Mouse (Mus musculus) gonadal fat pad, adult 2 months (tissue): ENCODE results near the gene Uevld. TPM values are rescaled to one million over a fixed set of nuclear protein-coding genes. Genes with fewer than 3 reads are reported as not detected.
"Not testable (repeated sequence)": the region's sequence is repeated elsewhere in the genome, so short reads cannot be mapped to it uniquely, and the experiment has no call there.

Experiments
- DNase-seq: peaks from one replicate; pipeline ENCODE4 v3.0.0-alpha.2; 2012; ENCODE audit warnings: low read depth
- polyA plus RNA-seq: library from polyadenylated mRNA; depleted of rRNA; stranded (reverse); fragments of >200 nt; gene quantifications from 2 replicates; pipeline ENCODE4 v1.2.3, GENCODE M21; 2012; rRNA removed

Uevld gene
- polyA plus RNA-seq = 6.5 and 7.6 TPM in 2 replicates

DNA sequence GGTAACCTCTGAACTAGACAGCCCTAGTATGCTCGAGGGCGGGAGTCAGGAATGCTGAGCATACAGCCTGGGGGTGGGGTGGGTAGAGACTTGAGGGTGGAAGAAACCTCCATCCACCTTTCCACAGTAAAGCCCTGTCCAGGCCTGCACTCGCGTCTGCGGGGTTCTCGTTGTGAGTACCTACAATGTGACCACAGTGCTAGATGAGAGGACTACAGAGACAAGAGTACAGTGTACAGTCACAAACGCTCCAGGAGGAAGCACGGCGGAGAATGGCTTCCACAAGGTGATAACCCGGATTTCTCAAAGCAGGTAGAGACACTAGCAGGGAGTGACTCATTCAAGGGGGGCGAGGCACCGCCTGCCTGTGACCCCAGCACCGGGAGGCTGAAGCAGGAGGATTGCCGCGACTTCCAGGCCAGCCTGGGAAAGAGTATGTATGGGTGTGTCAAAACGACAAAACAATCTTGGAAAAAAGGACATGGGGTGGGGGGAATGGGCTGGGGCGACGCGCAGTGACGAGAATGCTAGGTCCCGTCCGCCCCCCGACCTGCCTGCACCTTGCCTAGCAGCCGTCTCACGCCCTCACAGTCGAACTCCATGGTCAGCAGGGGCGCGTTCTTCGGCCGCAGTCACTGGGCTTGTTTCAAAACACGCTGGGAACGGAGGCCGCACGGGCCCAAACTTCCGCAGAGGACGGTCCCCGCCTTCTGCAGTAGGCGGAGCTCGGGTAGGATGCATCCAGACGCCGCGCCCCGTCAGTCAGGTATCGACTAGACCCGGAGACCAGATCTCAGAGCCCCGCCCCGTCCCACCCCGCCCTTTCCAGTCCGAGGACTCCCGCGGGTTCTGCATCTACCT, at the start of gene Uevld:
Gene Uevld, minus strand, starts transcription at position 697 of the 861 bp plus-strand sequence.
- peak; percentile 41 for DNase-seq

DNA sequence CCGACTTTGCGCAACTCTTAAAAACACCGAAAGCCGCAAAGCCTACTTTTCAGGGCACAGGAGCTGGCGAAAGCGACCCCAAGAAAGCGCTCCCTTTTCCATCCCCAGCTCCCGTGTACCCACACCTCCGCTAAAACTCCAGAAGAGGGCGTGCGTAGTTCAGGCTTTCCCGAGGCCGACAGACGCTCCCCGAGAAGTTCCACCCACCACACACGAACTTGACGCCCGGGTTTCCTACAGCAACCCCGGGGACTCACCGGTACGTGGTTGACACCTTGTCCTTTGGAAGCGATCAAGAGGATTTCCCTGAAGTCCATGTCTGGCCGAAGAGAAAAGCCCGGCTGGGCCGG, 49.5 kb upstream of the Uevld start:
- no peak for DNase-seq

DNA sequence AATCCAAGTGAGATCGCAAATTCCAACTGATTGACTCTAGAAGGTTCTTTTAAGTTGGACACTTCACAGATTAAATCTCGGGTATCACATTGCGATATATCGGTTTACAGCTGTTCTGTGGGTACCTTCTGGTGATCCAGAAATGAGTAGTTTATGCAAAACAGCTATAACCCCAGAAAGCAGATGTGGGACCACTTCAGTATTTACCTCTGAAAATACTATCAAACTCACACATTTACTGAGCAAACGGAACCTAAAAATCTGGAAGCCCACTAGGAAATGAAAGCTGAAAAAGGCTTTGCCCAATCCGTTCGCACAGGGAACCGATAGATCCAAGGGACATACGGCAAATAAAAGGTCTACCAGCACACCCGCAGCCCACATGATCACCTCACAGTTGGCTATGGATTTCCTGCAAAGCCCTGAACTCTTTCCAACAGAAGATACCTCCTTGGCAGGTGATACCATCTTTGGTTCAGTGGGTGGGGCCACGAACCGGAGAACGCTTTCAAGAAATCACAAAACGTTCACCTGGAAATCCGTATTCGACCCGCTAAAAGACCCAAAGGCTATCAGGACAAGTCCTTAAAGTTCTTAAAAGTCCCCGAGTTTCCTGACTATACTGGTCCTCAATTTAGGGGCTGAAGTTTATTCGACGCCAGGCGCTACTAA, 48.9 kb upstream of the Uevld start:
- no peak for DNase-seq

DNA sequence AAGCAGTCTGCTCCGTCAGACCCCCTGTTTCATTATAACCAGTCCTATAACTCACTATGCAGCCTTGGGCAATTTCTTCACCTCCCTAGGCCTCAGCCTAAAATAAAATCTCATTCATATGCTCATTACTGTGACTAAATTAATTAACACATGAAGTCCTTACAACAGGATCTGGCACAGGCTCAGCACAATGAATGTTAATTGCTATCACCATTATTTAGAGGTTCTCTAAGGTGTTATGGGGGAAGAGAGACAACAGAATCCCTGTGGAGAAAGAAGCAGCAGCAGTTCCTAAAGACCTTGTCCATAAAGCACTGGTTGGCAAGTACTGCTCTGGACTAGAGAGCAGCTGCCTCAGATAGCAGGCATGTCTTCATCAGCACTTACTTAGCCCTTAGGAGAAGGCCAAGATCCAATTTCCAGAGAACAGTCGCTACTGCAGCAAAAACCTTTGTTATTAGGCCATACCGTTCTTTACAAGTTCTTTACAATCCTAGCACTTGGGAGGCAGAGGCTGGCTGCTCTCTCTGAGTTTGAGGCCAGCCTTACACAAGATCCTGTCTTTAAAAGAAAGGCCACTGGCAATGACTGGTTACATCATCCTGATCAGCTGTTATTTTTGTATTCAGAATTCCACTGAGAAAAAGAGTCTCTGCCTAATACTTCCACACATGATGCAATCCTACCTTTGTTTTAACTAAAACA, 45.2 kb upstream of the Uevld start:
- no peak for DNase-seq

DNA sequence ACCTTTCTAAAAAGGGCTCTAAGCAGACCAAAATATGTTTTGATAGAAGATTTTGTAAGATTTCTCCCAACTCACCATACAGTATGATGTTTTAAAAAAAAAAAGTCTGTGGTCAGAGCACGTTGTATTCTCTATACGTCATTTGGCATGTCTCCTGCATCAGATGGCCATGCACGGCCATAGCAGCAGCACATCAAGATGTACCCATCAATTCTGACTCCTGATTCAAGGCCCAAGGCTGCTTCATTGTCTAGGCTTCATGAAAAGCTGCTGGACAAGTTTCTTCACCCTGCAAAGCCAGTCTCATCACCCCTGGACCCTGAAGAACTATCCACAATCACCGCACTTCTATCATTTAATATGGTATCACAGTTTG, 43.6 kb upstream of the Uevld start:
- DNase-seq = no peak

DNA sequence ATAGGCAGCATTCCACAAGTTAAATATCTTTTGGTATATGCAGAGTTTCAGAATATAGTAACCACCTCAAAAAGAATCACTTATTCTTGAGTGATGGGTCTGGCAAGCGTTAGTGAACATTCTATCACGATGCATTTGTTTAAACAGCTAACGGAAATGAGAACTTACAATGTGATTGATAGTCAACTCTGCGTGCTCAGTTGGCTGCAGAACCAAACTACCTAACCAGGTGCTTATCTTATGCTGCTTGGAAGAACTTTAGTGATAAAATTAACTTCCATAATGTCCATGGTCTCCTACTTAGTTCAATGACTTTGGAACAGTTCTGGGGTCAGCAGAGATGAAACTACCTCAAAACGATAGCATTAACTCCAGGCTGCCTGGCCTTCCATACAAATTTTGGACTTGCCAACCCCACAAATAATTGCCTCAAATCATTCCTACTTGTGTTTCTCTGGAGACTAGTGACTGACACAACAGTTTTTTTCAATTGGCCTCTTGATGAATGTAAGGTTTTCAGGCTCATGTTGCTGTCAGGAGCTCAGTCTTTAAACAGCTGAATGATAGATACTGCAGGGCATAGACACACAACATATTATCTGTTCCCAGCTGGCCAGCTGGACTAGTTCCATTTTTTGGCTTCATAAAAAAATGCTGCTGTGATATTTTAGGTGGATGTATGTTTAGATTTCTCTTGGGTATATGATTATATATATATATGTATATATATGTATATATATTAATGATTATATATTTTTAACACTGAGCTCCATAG, 43.0 kb upstream of the Uevld start:
- no peak for DNase-seq

DNA sequence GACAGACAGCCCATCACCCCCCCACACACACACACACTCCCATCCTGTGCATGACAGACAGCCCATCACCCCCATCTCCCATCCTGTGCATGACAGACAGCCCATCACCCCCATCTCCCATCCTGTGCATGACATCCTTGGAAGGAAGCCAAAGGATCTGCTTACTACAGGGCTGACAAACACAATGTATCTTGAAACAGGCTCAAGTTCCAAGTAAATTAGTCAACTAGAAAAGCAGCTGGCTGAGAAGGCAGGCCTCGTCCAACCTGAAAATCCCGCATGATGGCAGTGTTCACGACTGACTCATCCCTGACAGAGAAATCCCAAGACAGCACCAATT, 42.3 kb upstream of the Uevld start:
- no peak for DNase-seq

DNA sequence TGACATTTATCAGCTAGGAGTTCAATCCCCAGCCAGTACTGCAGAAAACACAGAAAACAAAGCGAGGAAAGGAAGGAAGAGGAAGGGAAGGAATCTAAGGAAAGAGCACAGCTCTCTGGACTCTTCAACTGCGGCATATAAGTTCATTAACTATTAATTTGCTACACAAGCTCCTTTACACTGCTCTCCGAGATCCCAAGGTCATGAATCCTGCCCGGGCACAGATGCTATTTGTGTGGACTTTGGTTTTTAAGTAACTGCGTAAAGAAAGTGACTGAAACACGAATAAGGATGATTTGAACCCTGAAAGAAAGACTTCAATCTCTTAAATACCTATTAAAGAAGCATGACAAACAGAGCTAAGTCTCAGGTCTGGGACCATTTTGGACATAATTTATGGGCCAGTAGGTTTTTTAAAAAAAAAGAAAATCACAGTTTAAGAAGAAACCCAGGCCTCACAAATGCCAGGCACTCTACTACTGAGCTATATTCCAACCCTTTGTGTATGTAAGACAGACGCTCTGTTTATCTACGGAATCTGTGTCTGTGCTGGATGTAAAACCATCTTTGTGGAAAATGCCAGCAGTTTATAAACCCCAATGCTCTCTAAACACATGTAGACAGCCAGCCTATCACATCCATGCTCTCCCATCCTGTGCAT, 41.8 kb upstream of the Uevld start:
- DNase-seq = no peak

DNA sequence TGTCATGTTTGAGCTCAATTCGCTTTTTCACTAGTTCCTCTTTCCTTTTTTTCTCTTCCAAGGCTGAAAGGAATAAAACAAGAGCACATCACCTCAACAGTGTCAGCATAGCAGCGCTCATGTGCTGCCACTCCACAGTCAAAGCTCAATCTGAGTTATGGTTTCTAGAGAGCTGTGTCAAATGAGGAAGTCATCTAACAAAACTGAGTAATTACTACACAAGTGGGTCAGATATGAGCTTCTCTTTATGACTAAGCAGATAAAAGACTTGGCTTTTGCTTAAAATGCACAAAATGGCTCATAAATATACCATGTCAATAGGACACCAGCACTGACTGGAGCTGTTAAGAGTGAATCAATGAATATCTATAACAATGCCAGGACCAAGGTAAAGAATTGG, 40.6 kb upstream of the Uevld start:
- no peak for DNase-seq

DNA sequence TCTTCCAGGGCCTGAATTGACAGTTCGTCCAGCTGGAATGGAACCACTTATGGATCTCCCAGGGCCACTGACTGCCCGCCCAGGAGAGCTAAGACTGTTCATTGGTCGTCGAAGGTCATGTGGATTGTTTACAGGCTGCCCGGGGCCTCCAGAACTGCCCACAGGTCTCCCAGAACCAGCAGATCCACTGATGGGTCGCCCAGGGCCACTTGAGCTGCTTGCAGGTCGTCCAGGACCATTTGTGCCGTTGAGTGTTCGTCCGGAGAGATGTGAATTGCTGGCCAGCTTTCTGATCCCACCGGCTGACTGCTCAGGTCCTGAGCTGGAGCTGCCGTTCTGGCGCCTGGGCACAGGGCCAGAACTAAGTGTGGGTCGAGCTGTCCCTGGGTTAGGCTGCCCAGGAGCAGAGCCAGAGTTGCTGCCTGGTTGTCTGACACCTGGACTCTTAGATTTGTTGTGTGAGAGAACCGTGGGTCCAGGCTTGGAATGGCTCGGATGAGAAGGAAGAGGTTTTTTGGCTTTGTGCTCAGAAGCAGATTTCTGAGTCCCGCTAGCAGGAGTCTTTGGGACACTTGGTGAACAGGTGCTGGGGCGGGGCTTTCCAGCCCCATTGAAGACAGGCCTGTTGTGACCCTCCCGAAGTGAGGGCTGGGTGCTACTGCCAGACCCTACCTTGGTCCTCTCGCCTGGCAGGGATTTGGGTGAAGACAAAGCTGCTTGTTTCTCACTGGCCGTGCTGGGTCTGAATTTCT, 39.5 kb upstream of the Uevld start:
- no peak for DNase-seq

DNA sequence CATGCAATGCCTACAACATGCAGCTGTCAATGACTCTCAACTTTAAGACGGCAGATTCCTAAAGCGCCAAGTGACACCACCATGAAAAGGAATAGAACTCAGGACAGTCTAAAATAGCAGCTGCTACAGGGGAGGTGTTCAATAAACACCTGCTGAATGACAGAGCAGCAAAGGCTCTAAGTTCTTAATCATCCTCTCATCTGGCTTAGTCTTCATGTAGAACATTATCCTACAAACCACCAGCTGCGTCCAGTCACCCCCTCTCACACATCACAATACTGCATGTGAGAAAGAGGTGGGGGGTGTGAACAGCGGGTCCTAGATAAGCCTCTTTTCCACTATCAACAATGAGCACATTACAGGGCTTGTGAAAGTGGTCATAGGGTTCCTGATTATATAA, 38.7 kb upstream of the Uevld start:
- DNase-seq = no peak

DNA sequence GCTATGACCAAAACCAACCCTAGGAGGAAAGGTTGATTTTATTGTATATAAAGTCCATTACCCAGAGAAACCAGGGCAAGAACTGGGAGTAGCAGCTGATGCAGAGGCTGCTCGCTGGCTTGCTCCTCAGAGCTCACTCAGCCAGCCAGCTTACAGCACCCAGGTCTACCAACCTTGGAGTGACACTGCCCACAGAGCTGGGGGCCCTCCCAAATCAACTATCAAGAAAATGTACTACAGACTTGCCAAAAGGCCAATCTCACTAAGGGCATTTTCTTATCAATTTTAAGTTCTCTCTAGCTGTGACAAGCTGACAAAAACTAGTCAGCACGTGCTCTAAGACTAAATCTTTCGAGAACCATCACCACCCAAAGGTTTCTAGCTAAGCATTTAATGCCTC, 37.2 kb upstream of the Uevld start:
- DNase-seq = no peak

DNA sequence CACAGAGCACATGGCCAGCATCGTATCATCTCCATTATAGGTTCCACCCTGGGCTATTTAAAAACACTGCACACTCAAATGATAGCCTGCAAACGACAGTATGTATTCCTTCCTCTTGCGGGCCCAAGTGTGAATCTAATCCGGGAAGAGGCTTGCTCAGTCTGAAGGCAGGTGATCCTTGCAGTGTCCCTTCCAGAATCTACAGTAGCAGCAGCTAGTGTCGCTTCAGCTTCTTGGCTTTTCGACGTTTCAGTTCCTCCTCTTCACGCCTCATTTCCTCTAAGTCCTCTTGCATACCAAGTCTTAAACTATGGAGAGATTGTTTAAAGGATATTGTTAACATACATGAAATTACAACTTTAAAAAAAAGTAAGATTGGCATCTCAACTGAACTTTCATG, 34.8 kb upstream of the Uevld start:
- DNase-seq = no peak

DNA sequence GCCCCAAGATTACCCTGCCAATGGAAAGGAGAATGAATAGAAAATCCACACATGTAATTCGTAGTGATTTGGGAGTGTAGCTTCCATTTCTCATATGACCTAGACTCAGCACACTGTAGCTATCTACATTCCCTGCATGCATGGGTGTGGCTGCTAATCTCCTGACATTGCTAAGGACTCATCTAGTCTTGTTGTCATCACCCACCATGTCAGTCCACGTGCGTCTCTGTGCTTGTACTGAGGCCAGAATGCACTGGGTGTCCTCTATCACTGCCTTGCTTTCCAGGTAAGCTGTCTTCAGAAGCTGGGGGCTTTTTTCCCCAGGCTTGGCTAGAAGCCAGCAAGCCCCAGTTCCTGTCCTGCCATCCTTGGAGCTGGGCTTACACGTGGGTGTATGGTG, 31.1 kb upstream of the Uevld start:
- DNase-seq = not testable (repeated sequence)

DNA sequence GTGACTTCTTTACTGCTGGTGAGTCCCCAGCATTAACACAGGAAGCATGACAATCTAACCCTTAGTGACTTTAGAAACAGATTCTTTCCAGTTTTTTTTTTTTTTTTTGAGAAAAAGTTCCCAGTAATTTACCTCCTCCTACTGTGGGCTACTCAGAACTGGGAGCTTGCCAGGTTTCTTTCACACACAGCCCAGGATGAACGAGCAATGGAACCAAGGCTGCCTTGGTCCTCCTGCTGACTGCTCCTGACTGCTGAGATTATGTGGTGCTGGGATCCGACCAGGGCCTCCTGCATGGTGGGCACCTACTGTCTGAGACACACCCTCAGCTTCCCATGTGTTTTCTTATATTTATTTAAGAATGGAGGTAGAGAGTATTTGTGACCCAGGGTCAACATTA, 28.7 kb upstream of the Uevld start:
- DNase-seq = no peak

DNA sequence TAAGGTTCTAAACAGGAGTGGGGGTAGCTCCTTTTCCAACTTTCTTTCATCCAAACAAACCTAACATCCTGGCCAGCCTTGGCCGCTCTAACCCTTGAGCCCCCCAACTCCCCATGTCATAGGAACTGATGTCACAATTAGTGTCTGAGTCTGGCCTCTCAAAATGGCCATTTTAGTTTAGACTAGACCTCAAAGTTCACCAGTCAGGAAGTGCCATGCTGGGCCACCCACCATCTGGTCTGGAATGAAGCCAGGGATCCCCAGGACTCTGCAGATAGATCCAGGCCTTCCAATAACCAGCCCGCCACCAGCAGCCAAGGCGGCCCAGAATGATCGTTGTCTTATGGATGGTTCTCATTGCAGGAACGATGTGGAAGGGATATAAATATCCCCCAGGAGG, 28.3 kb upstream of the Uevld start:
- no peak for DNase-seq

DNA sequence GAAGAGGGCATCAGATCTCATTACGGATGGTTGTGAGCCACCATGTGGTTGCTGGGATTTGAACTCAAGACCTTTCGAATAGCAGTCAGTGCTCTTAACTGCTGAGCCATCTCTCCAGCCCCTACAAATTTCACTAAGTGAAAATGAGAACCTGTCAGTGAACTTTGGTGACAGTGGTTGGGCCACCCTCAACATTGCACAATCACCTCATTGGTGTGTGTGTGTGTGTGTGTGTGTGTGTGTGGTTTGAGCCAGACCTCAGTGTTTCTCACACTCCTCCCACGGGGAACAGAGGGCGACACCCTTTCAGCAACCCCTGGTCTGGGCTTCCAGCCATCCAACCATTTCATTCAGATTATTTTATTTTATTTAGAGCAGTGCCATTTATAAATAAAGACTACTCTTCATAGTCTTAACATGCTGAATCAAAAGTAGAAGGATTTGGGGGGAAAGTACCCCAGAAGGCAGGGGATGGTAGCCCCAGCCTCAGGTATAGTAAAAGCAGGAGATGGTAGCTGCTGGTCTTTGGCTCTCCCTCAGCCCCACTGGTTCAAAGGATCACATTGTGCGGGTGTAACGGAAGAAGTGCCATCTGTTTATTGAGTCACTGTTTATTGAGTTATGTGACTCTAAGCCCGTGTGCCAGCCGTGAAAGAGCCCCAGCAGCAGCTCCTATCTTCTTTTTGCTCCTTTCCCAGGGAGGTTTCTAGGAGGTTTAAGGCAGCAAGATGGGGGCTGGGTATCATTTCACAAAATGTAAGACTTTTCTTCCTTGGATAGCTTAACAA, 27.6 kb upstream of the Uevld start:
- DNase-seq = no peak

DNA sequence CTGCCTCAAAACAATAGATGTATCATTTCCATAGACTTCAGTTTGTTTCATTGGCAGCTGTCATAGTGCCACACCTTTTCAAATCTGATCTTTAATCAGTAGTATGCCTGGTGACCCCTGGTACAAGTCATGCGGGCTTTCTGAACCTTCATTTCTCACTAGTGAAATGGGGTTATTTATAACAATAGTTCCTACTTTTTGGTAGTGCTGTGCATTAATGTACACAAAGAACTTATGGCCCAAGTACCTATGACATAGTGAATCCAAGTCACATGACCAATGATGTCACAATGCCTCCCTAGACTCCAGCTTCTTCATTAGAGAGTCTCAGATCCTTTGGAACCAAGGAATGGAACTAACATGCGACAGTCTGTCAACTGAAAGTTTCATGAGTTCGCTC, 25.0 kb upstream of the Uevld start, which contains the start of gene Gm9999:
Gene Gm9999, plus strand, starts transcription at position 301 of the 400 bp plus-strand sequence.
- DNase-seq = no peak

DNA sequence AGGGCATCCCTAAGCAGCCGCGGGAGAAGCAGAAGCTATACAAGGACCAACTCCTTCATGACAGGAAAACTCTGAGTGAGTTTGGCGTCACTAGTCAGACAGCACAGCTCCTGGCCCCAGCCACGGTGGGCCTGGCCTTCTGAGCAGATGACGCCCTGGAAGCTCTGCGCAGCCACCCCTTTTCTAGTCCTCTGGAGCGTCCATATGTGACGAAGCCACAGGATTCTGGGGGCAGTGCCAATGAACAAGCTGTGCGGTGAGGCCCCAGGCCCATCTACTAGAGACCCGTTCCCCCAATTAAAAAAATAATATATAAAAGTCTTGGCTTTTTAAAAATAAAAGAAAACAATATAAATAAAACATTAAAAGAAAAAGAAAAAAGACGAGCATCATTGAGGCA, 17.1 kb upstream of the Uevld start:
- no peak for DNase-seq

DNA sequence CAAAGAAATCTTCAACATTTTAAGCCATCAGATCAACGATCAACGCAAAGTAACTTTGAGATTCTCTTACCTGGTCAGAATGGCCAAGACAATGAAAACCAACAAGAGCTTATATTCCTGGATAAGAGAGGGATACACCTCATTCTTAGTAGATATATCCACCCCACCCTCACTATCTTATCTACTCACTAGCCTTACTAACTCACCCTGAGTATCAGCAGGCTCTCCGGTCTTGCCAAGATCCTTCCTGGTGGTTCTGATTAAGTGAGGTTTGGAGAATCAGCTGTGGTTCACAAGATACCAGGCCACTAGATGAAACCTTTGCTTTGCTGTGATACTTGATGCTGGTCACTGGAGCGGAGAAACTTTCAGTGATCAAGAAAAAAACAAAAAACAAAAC, 16.3 kb upstream of the Uevld start:
- DNase-seq = no peak
